Mouse (Mus musculus) gastrocnemius, postnatal 25 days (tissue): ENCODE data around the gene E2f1. TPM values are rescaled to one million over a fixed set of nuclear protein-coding genes. Genes with fewer than 3 reads are reported as not detected.

Source experiments
- DNase-seq: peaks from one replicate; pipeline ENCODE4 v3.0.0; 2022
- total RNA-seq, 2 experiments: library from RNA; stranded (reverse); gene quantifications; 1 replicate in 1 of 2; 2 replicates in 1 of 2; pipeline ENCODE4 v1.2.3; 2021

The E2f1 gene
- total RNA-seq, 2 experiments from 2014 or later, result 0.87 to 1.8 TPM

- peak; percentile 37 for DNase-seq
Observed at GRCm38 (mm10) chr2:154551927-154552326, 17.8 kb downstream of the E2f1 start.

- no peak for DNase-seq
Observed at GRCm38 (mm10) chr2:154551476-154551875, 18.2 kb downstream of the E2f1 start, which contains the start of gene Actl10. TSS of gene Actl10 (plus strand) at chr2:154551776.

- DNase-seq, result no peak
Observed at GRCm38 (mm10) chr2:154550937-154551336, 18.8 kb downstream of the E2f1 start.

- no peak for DNase-seq
Observed at GRCm38 (mm10) chr2:154549886-154550189, 19.9 kb downstream of the E2f1 start.

GRCm38 (mm10) chr2:154549127-154549885 is 20.4 kb downstream of the E2f1 start:
- peak; percentile 55 for DNase-seq

GRCm38 (mm10) chr2:154548688-154549087 is 21.0 kb downstream of the E2f1 start:
- peak; percentile 32 for DNase-seq

- no peak for DNase-seq
Observed at GRCm38 (mm10) chr2:154546711-154547110, 23.0 kb downstream of the E2f1 start, which contains the start of gene 1700003F12Rik. TSS of gene 1700003F12Rik (plus strand) at chr2:154547085.

- peak; percentile 84 for DNase-seq
Observed at GRCm38 (mm10) chr2:154543567-154544347, 25.9 kb downstream of the E2f1 start.

GRCm38 (mm10) chr2:154541630-154542029 is 28.1 kb downstream of the E2f1 start:
- DNase-seq, result no peak

GRCm38 (mm10) chr2:154539720-154540119 is 30.0 kb downstream of the E2f1 start:
- DNase-seq, result no peak

- no peak for DNase-seq
Observed at GRCm38 (mm10) chr2:154538710-154539109, 31.0 kb downstream of the E2f1 start.

- DNase-seq, result no peak
Observed at GRCm38 (mm10) chr2:154538310-154538709, 31.4 kb downstream of the E2f1 start.

- no peak for DNase-seq
Observed at GRCm38 (mm10) chr2:154534704-154535270, 34.9 kb downstream of the E2f1 start.

- no peak for DNase-seq
Observed at GRCm38 (mm10) chr2:154532888-154533287, 36.8 kb downstream of the E2f1 start.

GRCm38 (mm10) chr2:154526531-154526930 is 43.2 kb downstream of the E2f1 start:
- DNase-seq, result no peak

GRCm38 (mm10) chr2:154525285-154525684 is 44.4 kb downstream of the E2f1 start:
- no peak for DNase-seq

- DNase-seq, result no peak
Observed at GRCm38 (mm10) chr2:154522334-154522733, 47.4 kb downstream of the E2f1 start.

- no peak for DNase-seq
Observed at GRCm38 (mm10) chr2:154521449-154521848, 48.2 kb downstream of the E2f1 start.

- no peak for DNase-seq
Observed at GRCm38 (mm10) chr2:154517424-154517823, 52.3 kb downstream of the E2f1 start.

- no peak for DNase-seq
Observed at GRCm38 (mm10) chr2:154516944-154517343, 52.7 kb downstream of the E2f1 start.

- no peak for DNase-seq
Observed at GRCm38 (mm10) chr2:154510141-154510540, 59.6 kb downstream of the E2f1 start.
